Mouse (Mus musculus): ENCODE data around the gene Ppm1n. TPM values are rescaled to one million over a fixed set of nuclear protein-coding genes. Genes with fewer than 3 reads are reported as not detected.

Gene Ppm1n
- polyA plus RNA-seq, 1 experiment from 2014 or later, result not detected

GRCm38 (mm10) chr7:19305796-19306765, 26.2 kb upstream of the Ppm1n start:
- H3K4me1 ChIP-seq, result peaks cover 46% of the 10 kb centered on the region
- no peak overlapping the region for H3K27ac ChIP-seq
- H3K9ac ChIP-seq, result no peak overlapping the region
- H3K4me3 ChIP-seq, result no peak overlapping the region
- no peaks in the 10 kb centered on the region for H3K9me3 ChIP-seq
- no peak for ATAC-seq (ENCODE audit: low FRiP score, low read depth)
- no peak overlapping the region for H3K4me2 ChIP-seq (replicated peaks)
- H3K36me3 ChIP-seq, result no peaks in the 10 kb centered on the region
- 46% methylated on average over 16 of the region's 16 CpGs for WGBS
- peaks cover 67% of the 10 kb centered on the region for H3K27me3 ChIP-seq

GRCm38 (mm10) chr7:19305413-19305735, 25.5 kb upstream of the Ppm1n start:
- no peak overlapping the region for H3K27ac ChIP-seq
- no peaks in the 10 kb centered on the region for H3K36me3 ChIP-seq
- H3K9ac ChIP-seq, result no peak overlapping the region
- H3K9me3 ChIP-seq, result no peaks in the 10 kb centered on the region
- peak overlapping the region; percentile 39 for H3K4me3 ChIP-seq
- H3K4me1 ChIP-seq, result peaks cover 45% of the 10 kb centered on the region
- no peak for ATAC-seq (ENCODE audit: low FRiP score, low read depth)
- WGBS, result 10% methylated on average over 6 of the region's 6 CpGs
- peaks cover 67% of the 10 kb centered on the region for H3K27me3 ChIP-seq
- peak overlapping the region; percentile 60 for H3K4me2 ChIP-seq (replicated peaks)

GRCm38 (mm10) chr7:19304501-19305412, 24.9 kb upstream of the Ppm1n start:
- ATAC-seq (ENCODE audit: low FRiP score, low read depth), result no peak
- Histone ChIP-seq H3K4me1 (peaks cover 44% of the 10 kb centered on the region), H3K9ac (peak overlapping the region; percentile 57; the same call in 1 of the 2 replicates), H3K36me3 (no peaks in the 10 kb centered on the region), H3K9me3 (no peaks in the 10 kb centered on the region), H3K27me3 (peaks cover 67% of the 10 kb centered on the region), H3K4me2 (replicated peaks) (peak overlapping the region; percentile 60), H3K4me3 (peak overlapping the region; percentile 39), H3K27ac (no peak overlapping the region)
- WGBS, result 2% methylated on average over 47 of the region's 48 CpGs

- Histone ChIP-seq H3K9ac (peak overlapping the region; percentile 43; the same call in 1 of the 2 replicates), H3K4me3 (peak overlapping the region; percentile 39), H3K36me3 (no peaks in the 10 kb centered on the region), H3K9me3 (no peaks in the 10 kb centered on the region), H3K27ac (no peak overlapping the region), H3K4me2 (replicated peaks) (peak overlapping the region; percentile 60), H3K27me3 (peaks cover 67% of the 10 kb centered on the region), H3K4me1 (peaks cover 39% of the 10 kb centered on the region)
- ATAC-seq (ENCODE audit: low FRiP score, low read depth), result no peak
- WGBS, result under 1% methylated on average over 16 of the region's 16 CpGs
Observed at GRCm38 (mm10) chr7:19303770-19304169, 23.9 kb upstream of the Ppm1n start.

GRCm38 (mm10) chr7:19303046-19303305, 23.1 kb upstream of the Ppm1n start:
- peaks cover 35% of the 10 kb centered on the region for H3K4me1 ChIP-seq
- peaks cover 67% of the 10 kb centered on the region for H3K27me3 ChIP-seq
- no peaks in the 10 kb centered on the region for H3K36me3 ChIP-seq
- H3K4me2 ChIP-seq (replicated peaks), result no peak overlapping the region
- no peak for ATAC-seq (ENCODE audit: low FRiP score, low read depth)
- 74% methylated on average over 12 of the region's 12 CpGs for WGBS
- no peak overlapping the region for H3K9ac ChIP-seq
- H3K4me3 ChIP-seq, result no peak overlapping the region
- H3K27ac ChIP-seq, result no peak overlapping the region
- no peaks in the 10 kb centered on the region for H3K9me3 ChIP-seq

GRCm38 (mm10) chr7:19302264-19303045, 22.6 kb upstream of the Ppm1n start:
- peak overlapping the region; percentile 46; the same call in 1 of the 2 replicates for H3K4me3 ChIP-seq
- 47% methylated on average over 13 of the region's 13 CpGs for WGBS

GRCm38 (mm10) chr7:19301461-19302263, 21.8 kb upstream of the Ppm1n start:
- Histone ChIP-seq H3K4me2 (replicated peaks) (peak overlapping the region; percentile 53), H3K9ac (peak overlapping the region; percentile 36; the same call in 1 of the 2 replicates), H3K4me1 (peaks cover 31% of the 10 kb centered on the region), H3K36me3 (no peaks in the 10 kb centered on the region), H3K27ac (no peak overlapping the region), H3K9me3 (no peaks in the 10 kb centered on the region), H3K27me3 (peaks cover 55% of the 10 kb centered on the region), H3K4me3 (peak overlapping the region; percentile 46)
- 15% methylated on average over 16 of the region's 16 CpGs for WGBS
- no peak for ATAC-seq (ENCODE audit: low FRiP score, low read depth)

More at GRCm38 (mm10) chr7:19302264-19303045, 22.6 kb upstream of the Ppm1n start:
- Histone ChIP-seq H3K27ac (no peak overlapping the region), H3K9ac (peak overlapping the region; percentile 36; the same call in 1 of the 2 replicates), H3K4me1 (peaks cover 31% of the 10 kb centered on the region), H3K27me3 (peaks cover 63% of the 10 kb centered on the region), H3K36me3 (no peaks in the 10 kb centered on the region), H3K4me2 (replicated peaks) (peak overlapping the region; percentile 53; the same call in 1 of the 2 replicates), H3K9me3 (no peaks in the 10 kb centered on the region)
- ATAC-seq (ENCODE audit: low FRiP score, low read depth), result no peak

GRCm38 (mm10) chr7:19300501-19301421, 20.9 kb upstream of the Ppm1n start:
- WGBS, result under 1% methylated on average over 29 of the region's 29 CpGs
- Histone ChIP-seq H3K36me3 (no peaks in the 10 kb centered on the region), H3K4me1 (peaks cover 31% of the 10 kb centered on the region), H3K9me3 (no peaks in the 10 kb centered on the region), H3K9ac (peak overlapping the region; percentile 46; the same call in 1 of the 2 replicates), H3K27me3 (peaks cover 46% of the 10 kb centered on the region), H3K27ac (no peak overlapping the region), H3K4me3 (peak overlapping the region; percentile 46), H3K4me2 (replicated peaks) (peak overlapping the region; percentile 53)
- ATAC-seq (ENCODE audit: low FRiP score, low read depth), result peak; percentile 77

- no peak for ATAC-seq (ENCODE audit: low FRiP score, low read depth)
- peaks cover 23% of the 10 kb centered on the region for H3K4me1 ChIP-seq
- no peak overlapping the region for H3K27ac ChIP-seq
- peaks cover 30% of the 10 kb centered on the region for H3K27me3 ChIP-seq
- no peaks in the 10 kb centered on the region for H3K36me3 ChIP-seq
- H3K9ac ChIP-seq, result no peak overlapping the region
- H3K4me2 ChIP-seq (replicated peaks), result no peak overlapping the region
- no peaks in the 10 kb centered on the region for H3K9me3 ChIP-seq
- H3K4me3 ChIP-seq, result no peak overlapping the region
- WGBS, result 22% methylated on average over 3 of the region's 3 CpGs
Observed at GRCm38 (mm10) chr7:19299194-19299593, 19.3 kb upstream of the Ppm1n start.

GRCm38 (mm10) chr7:19297794-19298193, 17.9 kb upstream of the Ppm1n start:
- H3K9ac ChIP-seq, result no peak overlapping the region
- WGBS, result 91% methylated on average over 5 of the region's 5 CpGs

More at GRCm38 (mm10) chr7:19297794-19298193, 17.9 kb upstream of the Ppm1n start:
- Histone ChIP-seq H3K4me1 (peaks cover 16% of the 10 kb centered on the region; the same call in 1 of the 2 replicates), H3K4me3 (no peak overlapping the region), H3K4me2 (replicated peaks) (no peak overlapping the region), H3K36me3 (no peaks in the 10 kb centered on the region), H3K27ac (no peak overlapping the region), H3K9me3 (no peaks in the 10 kb centered on the region), H3K27me3 (peaks cover 16% of the 10 kb centered on the region)
- ATAC-seq (ENCODE audit: low FRiP score, low read depth), result no peak

Measured in limb, embryonic 13.5 days (tissue).